Comparison of ENCODE assay signal across 23 mouse cellular contexts in the genomic region with DNA sequence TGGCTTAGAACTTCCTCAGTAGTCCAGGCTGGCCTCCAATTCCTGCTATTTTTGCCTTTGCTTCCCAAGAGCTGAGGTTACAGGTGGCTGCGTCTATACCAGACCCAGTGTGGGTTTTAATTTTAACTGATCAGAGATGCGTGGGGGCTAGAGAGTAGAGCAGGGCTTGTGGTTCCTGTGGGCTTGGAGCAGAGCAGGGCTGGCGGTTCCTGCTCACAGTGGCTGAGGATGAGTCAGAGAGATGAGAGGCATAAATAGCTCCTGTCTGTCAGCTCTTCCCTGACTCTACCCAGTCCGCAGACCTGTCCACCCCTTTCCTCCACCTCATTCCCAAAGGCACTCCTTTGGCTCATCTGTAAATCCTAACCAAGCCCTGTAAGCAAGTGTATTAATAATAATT.
DNase-seq lines count a peak whose midpoint lies in the region; TF ChIP-seq lines count a peak whose summit lies in the region.
"Had no signal": no experiment of that assay in that cellular context is flagged by ENCODE, and none has a peak within 500 bp of the region (broad histone marks: within the 10 kb centered on the region; RNA-seq: fewer than 3 reads in every experiment).

No protein-coding gene starts in this region.

- H3K27ac ChIP-seq in left cerebral cortex, adult 2 months: peak overlapping the region; percentile 40; the same call in 1 of the 2 replicates
- H3K27ac ChIP-seq: embryonic facial prominence, embryonic 12.5 days; hindbrain, embryonic 12.5 days; limb, embryonic 10.5 days; liver, embryonic 15.5 days; midbrain, embryonic 10.5 days had no signal

- no peak for TF ChIP-seq CTCF in left cerebral cortex, adult 2 months (IDR thresholded peaks at IDR 0.05)

- H3K4me3 ChIP-seq in left cerebral cortex, adult 2 months: no peak overlapping the region
- H3K4me3 ChIP-seq: embryonic facial prominence, embryonic 12.5 days; hindbrain, embryonic 12.5 days; limb, embryonic 10.5 days; liver, embryonic 15.5 days; midbrain, embryonic 10.5 days had no signal

- peak; percentile 23 to 66 for DNase-seq in frontal cortex, adult 2 months (ENCODE audit: extremely low spot score in 1 of 2, low spot score in 1 of 2)
- no peak for DNase-seq in frontal cortex, postnatal 14 days (ENCODE audit: low spot score in 2 of 2)
- DNase-seq in left cerebral cortex, adult 2 months (ENCODE audit: extremely low spot score in 1 of 2, low spot score in 2 of 2): peak in 1 of 2 experiments; percentile 37
- no peak for DNase-seq in left cerebral cortex, postnatal 10 days (ENCODE audit: extremely low spot score in 1 of 2, low spot score in 2 of 2)
- DNase-seq in right cerebral cortex, postnatal 25 days: peak; percentile 35
- DNase-seq in right cerebral cortex, postnatal 10 days (ENCODE audit: low spot score in 2 of 2): no peak
- no peak for DNase-seq in embryo, embryonic 11 days
- DNase-seq in cerebellum, postnatal 10 days: no peak
- DNase-seq: adrenal gland, postnatal 14 days; B cell, adult 2 months; cerebellum, adult 9-11 months; forebrain, postnatal 0 days; gastrocnemius, postnatal 14 days; heart, adult 11 months; kidney, postnatal 25 days; liver; lung, postnatal 4 days; thymus, postnatal 25 days had no signal

- intact Hi-C loops in left cerebral cortex, adult 2 months (cut with DNase I): no loop called here
- intact Hi-C loops in left cerebral cortex, postnatal 10 days (cut with DNase I): no loop called here

Comparison
In these comparisons a context has a peak if more than half of its experiments do, and no peak if none do; other contexts are left out.
1. DNase-seq: peak in frontal cortex, adult 2 months (2 of 2) and right cerebral cortex, postnatal 25 days (single experiment); none in frontal cortex, postnatal 14 days (0 of 2), left cerebral cortex, postnatal 10 days (0 of 2), right cerebral cortex, postnatal 10 days (0 of 2), embryo, embryonic 11 days (single experiment) and cerebellum, postnatal 10 days (0 of 2).